11 mouse cellular contexts compared by ENCODE assay signal in genomic region chr9:63146126-63146855, GRCm38 (mm10). TPM values are rescaled to one million over a fixed set of nuclear protein-coding genes. Genes with fewer than 3 reads are reported as not detected.
DNase-seq lines count a peak whose midpoint lies in the region; ATAC-seq and TF ChIP-seq lines count a peak whose summit lies in the region.
"Had no signal": no experiment of that assay in that cellular context is flagged by ENCODE, and none has a peak within 500 bp of the region (broad histone marks: within the 10 kb centered on the region; RNA-seq: fewer than 3 reads in every experiment).

No protein-coding gene starts in this region.

- peaks cover 28% of the 10 kb centered on the region for H3K27me3 ChIP-seq in kidney, adult 2 months (replicated peaks; ENCODE audit: control insufficient read depth, insufficient read depth, low read length)
- peaks cover 97% of the 10 kb centered on the region for H3K27me3 ChIP-seq in embryonic facial prominence, embryonic 11.5 days (ENCODE audit: control insufficient read depth, insufficient read depth, low read length)
- peaks cover 100% of the 10 kb centered on the region for H3K27me3 ChIP-seq in hindbrain, embryonic 13.5 days
- peaks cover 100% of the 10 kb centered on the region for H3K27me3 ChIP-seq in midbrain, embryonic 12.5 days

- no peak for DNase-seq in kidney, adult 2 months
- DNase-seq in kidney, postnatal 36 days = no peak
- DNase-seq in embryonic facial prominence, embryonic 11.5 days (ENCODE audit: low spot score) = peak; percentile 20
- DNase-seq in layer of hippocampus, postnatal 10 days (ENCODE audit: low spot score in 2 of 2) = no peak
- DNase-seq in thymus, postnatal 14 days = no peak
- no peak for DNase-seq in ovary, postnatal 14 days (ENCODE audit: low spot score)
- DNase-seq: cerebellum, adult 9-10 months had no signal

- H3K36me3 ChIP-seq in kidney, adult 2 months (ENCODE audit: control insufficient read depth, insufficient read depth, low read length) = no peaks in the 10 kb centered on the region
- no peaks in the 10 kb centered on the region for H3K36me3 ChIP-seq in embryonic facial prominence, embryonic 11.5 days (replicated peaks; ENCODE audit: control insufficient read depth, insufficient read depth, low read depth, low read length)
- H3K36me3 ChIP-seq in hindbrain, embryonic 13.5 days = no peaks in the 10 kb centered on the region
- no peaks in the 10 kb centered on the region for H3K36me3 ChIP-seq in midbrain, embryonic 12.5 days

- no peak for TF ChIP-seq POLR2A in kidney, adult 2 months (IDR thresholded peaks at IDR 0.05; ENCODE audit: low read depth, low read length)

- H3K4me2 ChIP-seq in embryonic facial prominence, embryonic 11.5 days (ENCODE audit: low read depth, low read length) = peak overlapping the region; percentile 21; the same call in 1 of the 2 replicates
- peak overlapping the region; percentile 67 for H3K4me2 ChIP-seq in hindbrain, embryonic 13.5 days
- H3K4me2 ChIP-seq in midbrain, embryonic 12.5 days (replicated peaks) = peak overlapping the region; percentile 18

- H3K9me3 ChIP-seq in embryonic facial prominence, embryonic 11.5 days (replicated peaks; ENCODE audit: control insufficient read depth, low read length) = no peaks in the 10 kb centered on the region
- no peaks in the 10 kb centered on the region for H3K9me3 ChIP-seq in hindbrain, embryonic 13.5 days
- no peaks in the 10 kb centered on the region for H3K9me3 ChIP-seq in midbrain, embryonic 12.5 days

- H3K4me3 ChIP-seq in kidney, adult 2 months (ENCODE audit: insufficient read depth, low read depth, low read length) = peak overlapping the region; percentile 17; the same call in 1 of the 2 replicates
- peak overlapping the region; percentile 18 for H3K4me3 ChIP-seq in embryonic facial prominence, embryonic 11.5 days (ENCODE audit: low read depth, low read length)
- peak overlapping the region; percentile 51 for H3K4me3 ChIP-seq in hindbrain, embryonic 13.5 days
- peak overlapping the region; percentile 26 for H3K4me3 ChIP-seq in midbrain, embryonic 12.5 days

- no peak for ATAC-seq in embryonic facial prominence, embryonic 11.5 days (replicated peaks; ENCODE audit: insufficient number of reproducible peaks, low FRiP score, low TSS enrichment, low read depth)
- ATAC-seq in hindbrain, embryonic 13.5 days (ENCODE audit: low FRiP score) = no peak
- no peak for ATAC-seq in midbrain, embryonic 12.5 days (ENCODE audit: low FRiP score, low read depth)

- no peak overlapping the region for H3K27ac ChIP-seq in kidney, adult 2 months (ENCODE audit: insufficient read depth, low read depth, low read length)
- no peak overlapping the region for H3K27ac ChIP-seq in embryonic facial prominence, embryonic 11.5 days (replicated peaks; ENCODE audit: low read depth, low read length)
- H3K27ac ChIP-seq in hindbrain, embryonic 13.5 days = peak overlapping the region; percentile 92
- H3K27ac ChIP-seq in midbrain, embryonic 12.5 days (replicated peaks) = no peak overlapping the region

- no peak for TF ChIP-seq CTCF in kidney, adult 2 months (conservative IDR thresholded peaks at IDR 0.05; ENCODE audit: insufficient read depth, insufficient read length, low read depth, low read length)

- H3K9ac ChIP-seq in embryonic facial prominence, embryonic 11.5 days (replicated peaks; ENCODE audit: low read length) = 0 out of 2 replicates have a peak overlapping the region, but pooled peaks have one; percentile 6
- H3K9ac ChIP-seq in hindbrain, embryonic 13.5 days = peak overlapping the region; percentile 85
- no peak overlapping the region for H3K9ac ChIP-seq in midbrain, embryonic 12.5 days (replicated peaks)

- no peaks in the 10 kb centered on the region; the same call in 1 of the 2 replicates for H3K4me1 ChIP-seq in kidney, adult 2 months (ENCODE audit: control insufficient read depth, insufficient read depth, low read length)
- peaks cover 8% of the 10 kb centered on the region for H3K4me1 ChIP-seq in embryonic facial prominence, embryonic 11.5 days (ENCODE audit: control insufficient read depth, insufficient read depth, low read length)
- H3K4me1 ChIP-seq in hindbrain, embryonic 13.5 days (replicated peaks) = peaks cover 92% of the 10 kb centered on the region
- peaks cover 65% of the 10 kb centered on the region for H3K4me1 ChIP-seq in midbrain, embryonic 12.5 days

- WGBS in kidney, adult 2 months = 3% methylated on average over 46 of the region's 46 CpGs
- WGBS in embryonic facial prominence, embryonic 11.5 days = 1% methylated on average over 46 of the region's 46 CpGs
- WGBS in hindbrain, embryonic 13.5 days = under 1% methylated on average over 46 of the region's 46 CpGs
- under 1% methylated on average over 46 of the region's 46 CpGs for WGBS in midbrain, embryonic 12.5 days

RNA-seq across cellular contexts. Expression of gene Skor1, which starts 2.5 kb away (rescaled TPM):
- 0.02 and 0.03 TPM in 2 replicates for polyA plus RNA-seq in kidney, adult 2 months (2012; rRNA removed)
- 0.17 and 0.53 TPM in 2 replicates for polyA plus RNA-seq in embryonic facial prominence, embryonic 11.5 days (2014; fragmentation: Nextera tagmentation; extraction: Ambion mirVana)
- polyA plus RNA-seq in hindbrain, embryonic 13.5 days (2015; fragmentation: Nextera tagmentation; extraction: Ambion mirVana) = 18.5 and 25.5 TPM in 2 replicates
- polyA plus RNA-seq in midbrain, embryonic 12.5 days (2016; fragmentation: Nextera tagmentation; extraction: Ambion mirVana) = 0.19 and 0.26 TPM in 2 replicates
- under 1 TPM; 0.09 to 0.20 TPM for total RNA-seq in layer of hippocampus, postnatal 10 days (2021)
- total RNA-seq: MEL had no signal
- polyA plus RNA-seq: large intestine, adult 2 months had no signal

Comparison
In these comparisons a context has a peak if more than half of its experiments do, and no peak if none do; other contexts are left out.
1. RNA of gene Skor1, which starts 2.5 kb away (polyA plus RNA-seq): 18.5 to 25.5 TPM in hindbrain, embryonic 13.5 days; 0.19 to 0.26 TPM in midbrain, embryonic 12.5 days, 0.17 to 0.53 TPM in embryonic facial prominence, embryonic 11.5 days and 0.02 to 0.03 TPM in kidney, adult 2 months; every median in the first group is over 10 times any median in the second.
2. Peak in every context shown above with its lines, with median percentiles within 50 percentile points of each other: H3K4me3 ChIP-seq and H3K4me2 ChIP-seq.